In genomic region chr14:58976791-58977190, GRCm38 (mm10) we compare ENCODE assay signal across 12 mouse cellular contexts.
"Had no signal": no experiment of that assay in that cellular context is flagged by ENCODE, and none has a peak within 500 bp of the region (broad histone marks: within the 10 kb centered on the region; RNA-seq: fewer than 3 reads in every experiment).

No protein-coding gene starts in this region.

- DNase-seq: left cerebral cortex, postnatal 4 days; liver; liver, embryonic 13.5 days; liver, postnatal 0 days; lung, adult 18-20 months; lung, adult 2 months; lung, embryonic 14.5 days; lung, postnatal 10 days; lung, postnatal 14 days; lung, postnatal 36 days; lung, postnatal 4 days; midbrain, embryonic 14.5 days had no signal
